Mouse (Mus musculus) adrenal gland, adult (tissue): ENCODE data around the gene Gm20828.
"Not testable (repeated sequence)": the region's sequence is repeated elsewhere in the genome, so short reads cannot be mapped to it uniquely, and the experiment has no call there.

Experiments used
- DNase-seq, 2 experiments: peaks; one replicate each; pipeline ENCODE4 v3.0.0; 2022 to 2023; ENCODE audit warnings: low spot score in 1 of 2; ENCODE audit not compliant: inconsistent age in 2 of 2

Gm20828 gene

GRCm38 (mm10) chrY:11199274-11199673, at the start of gene Gm20828:
Gm20828 (minus strand) TSS chrY:11199374.
- DNase-seq, result not testable (repeated sequence)
